Mouse (Mus musculus) C2C12 (cell line): Measurements from ENCODE around the gene Med7.

ENCODE experiments used
- CEBPB ChIP-seq: IDR thresholded peaks from one replicate; pipeline ENCODE4 v1.6.1; 2011; ENCODE audit warnings: low read depth, mild to moderate bottlenecking, control low read depth, moderate library complexity
- CTCF ChIP-seq: IDR thresholded peaks from one replicate; pipeline ENCODE4 v1.5.1; 2011; ENCODE audit not compliant: control insufficient read depth, insufficient read depth, insufficient read length
- FOSL1 ChIP-seq: IDR thresholded peaks from one replicate; pipeline ENCODE4 v1.8.0; 2011; ENCODE audit warnings: mild to moderate bottlenecking, low read length; ENCODE audit not compliant: poor library complexity, insufficient read depth, severe bottlenecking
- MAX ChIP-seq: IDR thresholded peaks from one replicate; pipeline ENCODE4 v1.6.1; 2011; ENCODE audit warnings: mild to moderate bottlenecking, control low read depth
- MYOD1 ChIP-seq: IDR thresholded peaks from one replicate; pipeline ENCODE4 v1.6.1; 2011; ENCODE audit warnings: low read depth; ENCODE audit not compliant: control insufficient read depth, insufficient read length
- MYOG ChIP-seq: IDR thresholded peaks from one replicate; pipeline ENCODE4 v1.6.1; 2011; ENCODE audit not compliant: control insufficient read depth, insufficient read length; ENCODE audit errors: extremely low read depth
- USF1 ChIP-seq: IDR thresholded peaks from one replicate; pipeline ENCODE4 v1.6.1; 2011; ENCODE audit warnings: low read depth, mild to moderate bottlenecking, control low read depth, moderate library complexity

GRCm38 (mm10) chr11:46395088-46395487 lies 41.6 kb upstream of the Med7 start:
- TF ChIP-seq CTCF (no peak), USF1 (no peak), MAX (no peak), CEBPB (no peak), MYOD1 (no peak), FOSL1 (no peak), MYOG (no peak)
